Mouse (Mus musculus): Measurements from ENCODE around the gene Pde4b.

DNA sequence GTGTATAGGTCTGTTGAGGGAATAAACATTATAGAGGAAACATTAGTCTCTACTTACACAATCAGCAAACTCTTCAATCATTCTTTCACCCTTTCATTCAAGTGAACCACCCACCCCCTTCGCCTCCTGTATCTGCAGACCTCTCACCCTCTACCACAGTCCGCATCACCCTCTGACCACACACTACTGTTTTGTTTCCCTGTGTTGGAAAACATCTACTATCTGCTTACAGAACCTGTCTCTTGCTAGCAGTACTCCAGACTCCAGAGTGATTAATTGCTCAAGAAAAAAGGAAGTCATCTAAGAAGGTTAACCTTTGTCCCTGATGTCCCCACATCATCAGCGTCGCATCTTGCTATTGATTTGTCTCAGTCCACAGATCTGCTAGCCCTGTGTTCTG lies 185.4 kb downstream of the Pde4b start:
- TF ChIP-seq CTCF (IDR thresholded peaks at IDR 0.05; ENCODE audit: extremely low read depth, insufficient read depth, insufficient read length, insufficient replicate concordance) (no peak), POLR2A (IDR thresholded peaks at IDR 0.05; ENCODE audit: low read depth, low read length) (no peak)

All from spleen, adult 2 months (tissue).